Mouse (Mus musculus) liver, adult 2 months (tissue): Measurements from ENCODE around the gene 5530401A14Rik. TPM values are rescaled to one million over a fixed set of nuclear protein-coding genes. Genes with fewer than 3 reads are reported as not detected.

ENCODE experiments used
- DNase-seq: peaks from one replicate; pipeline ENCODE4 v3.0.0-alpha.2; 2011; ENCODE audit warnings: low read depth, low spot score; ENCODE audit errors: extremely low read depth
- H3K27ac ChIP-seq: fragments of 200-500 bp; replicated peaks from 2 replicates; pipeline ENCODE4 v1.5.1; 2012; ENCODE audit warnings: low read depth, mild to moderate bottlenecking, control low read depth, inconsistent platforms, low read length; ENCODE audit not compliant: insufficient read depth
- H3K27me3 ChIP-seq: fragments of 200-500 bp; 2 replicates; pipeline ENCODE4 v1.6.1; 2012; ENCODE audit warnings: mild to moderate bottlenecking, moderate library complexity, low read length, inconsistent platforms; ENCODE audit not compliant: control insufficient read depth, insufficient read depth
- H3K36me3 ChIP-seq: fragments of 200-500 bp; 2 replicates; pipeline ENCODE4 v1.6.1; 2012; ENCODE audit warnings: low read length, inconsistent platforms; ENCODE audit not compliant: control insufficient read depth, insufficient read depth
- H3K4me1 ChIP-seq: fragments of 200-500 bp; 2 replicates; pipeline ENCODE4 v1.6.1; 2011; ENCODE audit warnings: low read length; ENCODE audit not compliant: control insufficient read depth, insufficient read depth
- H3K4me3 ChIP-seq: fragments of 200-500 bp; 2 replicates; pipeline ENCODE4 v1.5.1; 2011; ENCODE audit warnings: low read depth, mild to moderate bottlenecking, control low read depth, low read length, moderate library complexity; ENCODE audit not compliant: insufficient read depth
- H3K79me2 ChIP-seq: fragments of 200-500 bp; 2 replicates; pipeline ENCODE4 v1.6.1; 2012; ENCODE audit warnings: inconsistent platforms, mild to moderate bottlenecking, low read length, moderate library complexity; ENCODE audit not compliant: control insufficient read depth, insufficient read depth
- H3K9ac ChIP-seq: fragments of 200-500 bp; 2 replicates; pipeline ENCODE4 v1.6.1; 2012; ENCODE audit warnings: low read depth, mild to moderate bottlenecking, control low read depth, inconsistent platforms, low read length
- CTCF ChIP-seq: fragments of 200-500 bp; IDR thresholded peaks from 2 replicates; pipeline ENCODE4 v1.5.1; 2011; ENCODE audit warnings: low read depth, low read length, control low read depth
- POLR2A ChIP-seq: fragments of 200-500 bp; IDR thresholded peaks from 2 replicates; pipeline ENCODE4 v1.6.1; 2011; ENCODE audit warnings: low read length, control low read depth; ENCODE audit not compliant: insufficient read depth; ENCODE audit errors: extremely low read depth
- WGBS: fragments of 180-500 bp; shearing (Covaris S2); methylation state at CpG from one replicate; pipeline ENCODE4 v1.1.7; 2018; 5-methylcytosine and 5-hydroxymethylcytosine counted together
- polyA plus RNA-seq: library from polyadenylated mRNA; depleted of rRNA; stranded (reverse); fragments of >200 nt; gene quantifications from 2 replicates; pipeline ENCODE4 v1.2.3, GENCODE M21; 2012; rRNA removed
- total RNA-seq: library from RNA; depleted of rRNA; stranded (reverse); fragments of >200 nt; gene quantifications from 2 replicates; pipeline ENCODE4 v1.2.3, GENCODE M21; 2014; rRNA removed

Gene 5530401A14Rik
- total and polyA plus RNA-seq, 2 experiments: not detected

- H3K4me1 ChIP-seq: no peaks in the 10 kb centered on the region
- H3K9ac ChIP-seq: no peak overlapping the region
- H3K4me3 ChIP-seq: no peak overlapping the region
- no peak for TF ChIP-seq CTCF
- TF ChIP-seq POLR2A: no peak
- no peak for DNase-seq
- no peaks in the 10 kb centered on the region for H3K27me3 ChIP-seq
- H3K36me3 ChIP-seq: no peaks in the 10 kb centered on the region
- WGBS: 70% methylated on average over 1 of the region's 1 CpGs
- H3K27ac ChIP-seq: no peak overlapping the region
- no peaks in the 10 kb centered on the region for H3K79me2 ChIP-seq
Measured at GRCm38 (mm10) chr11:81942167-81942566, 81.7 kb downstream of the 5530401A14Rik start.

Other genes with a start within 250 kb of the 5530401A14Rik start
- gene Asic2, start 107.8 kb downstream of the 5530401A14Rik start, total RNA-seq: under 0.01 TPM in 1 of 2 replicates, not detected in the other
- not detected in 2 replicates for gene Asic2, start 107.8 kb downstream of the 5530401A14Rik start, polyA plus RNA-seq
- 0.18 and 0.94 TPM in 2 replicates for gene Ccl2, start 174.9 kb downstream of the 5530401A14Rik start, total RNA-seq
- gene Ccl2, start 174.9 kb downstream of the 5530401A14Rik start, polyA plus RNA-seq: 0.78 and 3.3 TPM in 2 replicates
- gene Gm17268, start 177.9 kb downstream of the 5530401A14Rik start, total RNA-seq: not detected in 2 replicates
- gene Gm17268, start 177.9 kb downstream of the 5530401A14Rik start, polyA plus RNA-seq: not detected in 2 replicates
- 0.18 and 0.20 TPM in 2 replicates for gene Ccl7, start 185.0 kb downstream of the 5530401A14Rik start, total RNA-seq
- gene Ccl7, start 185.0 kb downstream of the 5530401A14Rik start, polyA plus RNA-seq: not detected in 2 replicates
- gene Ccl11, start 197.2 kb downstream of the 5530401A14Rik start, total RNA-seq: 0.09 TPM in 1 of 2 replicates, not detected in the other
- gene Ccl11, start 197.2 kb downstream of the 5530401A14Rik start, polyA plus RNA-seq: 0.07 and 0.16 TPM in 2 replicates
- not detected in 2 replicates for gene Ccl12, start 241.2 kb downstream of the 5530401A14Rik start, total RNA-seq
- gene Ccl12, start 241.2 kb downstream of the 5530401A14Rik start, polyA plus RNA-seq: 0.20 TPM in 1 of 2 replicates, not detected in the other